Mouse (Mus musculus) heart, embryonic 10.5 days (tissue): Measurements from ENCODE around the gene Hic2. TPM values are rescaled to one million over a fixed set of nuclear protein-coding genes. Genes with fewer than 3 reads are reported as not detected.

ENCODE experiments used
- DNase-seq: peaks from one replicate; pipeline ENCODE4 v3.0.0-alpha.2; 2017; ENCODE audit warnings: low spot score
- H3K27ac ChIP-seq: fragments of 300-500 bp; sonication (generic); 2 replicates; pipeline ENCODE4 v1.5.1; 2016; ENCODE audit warnings: mild to moderate bottlenecking
- H3K27me3 ChIP-seq: fragments of 300-500 bp; sonication (generic); 2 replicates; pipeline ENCODE4 v1.6.1; 2016; ENCODE audit warnings: mild to moderate bottlenecking; ENCODE audit not compliant: poor library complexity, insufficient read depth, severe bottlenecking
- H3K36me3 ChIP-seq: fragments of 300-500 bp; sonication (generic); 2 replicates; pipeline ENCODE4 v1.6.1; 2016; ENCODE audit warnings: mild to moderate bottlenecking, moderate library complexity
- H3K4me1 ChIP-seq: fragments of 300-500 bp; sonication (generic); 2 replicates; pipeline ENCODE4 v1.6.1; 2016; ENCODE audit warnings: mild to moderate bottlenecking
- H3K4me3 ChIP-seq: fragments of 300-500 bp; sonication (generic); 2 replicates; pipeline ENCODE4 v1.5.1; 2016; ENCODE audit warnings: mild to moderate bottlenecking, moderate library complexity
- H3K9me3 ChIP-seq: fragments of 300-500 bp; sonication (generic); 2 replicates; pipeline ENCODE4 v1.6.1; 2016; ENCODE audit warnings: mild to moderate bottlenecking, moderate library complexity
- WGBS: fragments of 180-500 bp; shearing (Covaris S2); methylation state at CpG from one replicate; pipeline ENCODE4 v1.1.7; 2016; 5-methylcytosine and 5-hydroxymethylcytosine counted together
- polyA plus RNA-seq: library from polyadenylated mRNA; unstranded; fragments of >200 nt; fragmentation: Nextera tagmentation; extraction: Ambion mirVana; gene quantifications from 2 replicates; pipeline ENCODE4 v1.2.1, GENCODE M21; 2016

The Hic2 gene
- polyA plus RNA-seq, 1 experiment from 2014 or later: 10.6 TPM

GRCm38 (mm10) chr16:17303521-17304245 lies 70.3 kb downstream of the Hic2 start:
- Histone ChIP-seq H3K27ac (no peak overlapping the region), H3K4me1 (no peaks in the 10 kb centered on the region), H3K27me3 (no peaks in the 10 kb centered on the region), H3K9me3 (no peaks in the 10 kb centered on the region), H3K36me3 (peaks cover 86% of the 10 kb centered on the region), H3K4me3 (no peak overlapping the region)
- WGBS: 83% methylated on average over 5 of the region's 5 CpGs
- no peak for DNase-seq

- Histone ChIP-seq H3K27me3 (no peaks in the 10 kb centered on the region), H3K36me3 (peaks cover 88% of the 10 kb centered on the region), H3K4me1 (no peaks in the 10 kb centered on the region), H3K27ac (no peak overlapping the region), H3K4me3 (no peak overlapping the region), H3K9me3 (no peaks in the 10 kb centered on the region)
- WGBS: 91% methylated on average over 5 of the region's 5 CpGs
- DNase-seq: no peak
These were observed 74.1 kb downstream of the Hic2 start for GRCm38 (mm10) chr16:17307461-17307860.

- H3K27me3 ChIP-seq: no peaks in the 10 kb centered on the region
- 90% methylated on average over 10 of the region's 10 CpGs for WGBS
- H3K4me3 ChIP-seq: no peak overlapping the region
- H3K4me1 ChIP-seq: no peaks in the 10 kb centered on the region
- H3K36me3 ChIP-seq: peaks cover 88% of the 10 kb centered on the region
- H3K9me3 ChIP-seq: no peaks in the 10 kb centered on the region
- DNase-seq: no peak
- H3K27ac ChIP-seq: no peak overlapping the region
These were observed 75.7 kb downstream of the Hic2 start for GRCm38 (mm10) chr16:17309036-17309435.

GRCm38 (mm10) chr16:17312531-17312930 lies 79.2 kb downstream of the Hic2 start:
- Histone ChIP-seq H3K4me3 (no peak overlapping the region), H3K27ac (no peak overlapping the region), H3K4me1 (no peaks in the 10 kb centered on the region), H3K36me3 (peaks cover 90% of the 10 kb centered on the region), H3K9me3 (no peaks in the 10 kb centered on the region), H3K27me3 (no peaks in the 10 kb centered on the region)
- DNase-seq: no peak
- WGBS: 92% methylated on average over 5 of the region's 5 CpGs

Other genes with a start within 250 kb of the Hic2 start
- gene Ypel1, start 163.9 kb upstream of the Hic2 start, polyA plus RNA-seq: 16.6 and 27.6 TPM in 2 replicates
- 114 and 125 TPM in 2 replicates for gene Ppil2, start 122.3 kb upstream of the Hic2 start, polyA plus RNA-seq
- 56.0 and 84.9 TPM in 2 replicates for gene 2610318N02Rik, start 108.4 kb upstream of the Hic2 start, polyA plus RNA-seq
- gene Sdf2l1, start 101.2 kb upstream of the Hic2 start, polyA plus RNA-seq: 115 and 145 TPM in 2 replicates
- 5.6 and 9.8 TPM in 2 replicates for gene Ydjc, start 89.0 kb upstream of the Hic2 start, polyA plus RNA-seq
- 0.36 and 0.55 TPM in 2 replicates for gene Ccdc116, start 86.3 kb upstream of the Hic2 start, polyA plus RNA-seq
- gene Ube2l3, start 30.9 kb upstream of the Hic2 start, polyA plus RNA-seq: 341 and 377 TPM in 2 replicates
- 0.28 and 0.49 TPM in 2 replicates for gene Rimbp3, start 25.0 kb upstream of the Hic2 start, polyA plus RNA-seq
- 7.3 and 7.7 TPM in 2 replicates for gene Tmem191c, start 42.5 kb downstream of the Hic2 start, polyA plus RNA-seq
- 1.3 and 20.4 TPM in 2 replicates for gene Serpind1, start 97.8 kb downstream of the Hic2 start, polyA plus RNA-seq
- gene Snap29, start 172.4 kb downstream of the Hic2 start, polyA plus RNA-seq: 12.3 and 13.6 TPM in 2 replicates
- gene Pi4ka, start 172.7 kb downstream of the Hic2 start, polyA plus RNA-seq: 33.6 and 40.8 TPM in 2 replicates
- 52.6 and 68.9 TPM in 2 replicates for gene Crkl, start 218.4 kb downstream of the Hic2 start, polyA plus RNA-seq